Mouse (Mus musculus): ENCODE measurements around the gene St6galnac6. TPM values are rescaled to one million over a fixed set of nuclear protein-coding genes. Genes with fewer than 3 reads are reported as not detected.
A peak's percentile ranks its signal among the peaks of the same experiment; 100 is the strongest.

Gene St6galnac6
- polyA plus RNA-seq, 1 experiment from 2014 or later: 26.9 TPM

GRCm38 (mm10) chr2:32608141-32608777 lies 8.8 kb downstream of the St6galnac6 start:
- peak; percentile 38 for ATAC-seq (replicated peaks)
- Histone ChIP-seq H3K4me1 (peaks cover 27% of the 10 kb centered on the region), H3K27me3 (replicated peaks) (no peaks in the 10 kb centered on the region), H3K4me2 (peak overlapping the region; percentile 90), H3K36me3 (replicated peaks) (no peaks in the 10 kb centered on the region), H3K4me3 (peak overlapping the region; percentile 71), H3K9ac (no peak overlapping the region), H3K27ac (no peak overlapping the region), H3K9me3 (no peaks in the 10 kb centered on the region)
- 10% methylated on average over 25 of the region's 25 CpGs for WGBS

- 47% methylated on average over 18 of the region's 18 CpGs for WGBS
- Histone ChIP-seq H3K4me2 (peak overlapping the region; percentile 90), H3K4me1 (peaks cover 27% of the 10 kb centered on the region), H3K36me3 (replicated peaks) (no peaks in the 10 kb centered on the region), H3K27me3 (replicated peaks) (no peaks in the 10 kb centered on the region), H3K9me3 (no peaks in the 10 kb centered on the region), H3K4me3 (peak overlapping the region; percentile 71; the same call in 1 of the 2 replicates), H3K9ac (no peak overlapping the region), H3K27ac (no peak overlapping the region)
- ATAC-seq (replicated peaks): no peak
These were observed 9.4 kb downstream of the St6galnac6 start for GRCm38 (mm10) chr2:32608778-32609435.

GRCm38 (mm10) chr2:32610610-32611229 lies 11.2 kb downstream of the St6galnac6 start:
- no peaks in the 10 kb centered on the region for H3K27me3 ChIP-seq (replicated peaks)
- no peaks in the 10 kb centered on the region for H3K9me3 ChIP-seq
- 17% methylated on average over 23 of the region's 23 CpGs for WGBS
- peak overlapping the region; percentile 29 for H3K4me3 ChIP-seq
- H3K4me1 ChIP-seq: peaks cover 27% of the 10 kb centered on the region
- H3K27ac ChIP-seq: no peak overlapping the region
- H3K36me3 ChIP-seq (replicated peaks): 0 out of 2 replicates have a peak, but pooled peaks cover 4% of the 10 kb centered on the region
- no peak for ATAC-seq (replicated peaks)
- H3K9ac ChIP-seq: no peak overlapping the region
- H3K4me2 ChIP-seq: peak overlapping the region; percentile 44

- no peak overlapping the region for H3K9ac ChIP-seq
- H3K27ac ChIP-seq: no peak overlapping the region
- no peaks in the 10 kb centered on the region for H3K27me3 ChIP-seq (replicated peaks)
- ATAC-seq (replicated peaks): no peak
- H3K4me2 ChIP-seq: no peak overlapping the region
- H3K9me3 ChIP-seq: no peaks in the 10 kb centered on the region
- no peak overlapping the region for H3K4me3 ChIP-seq
- peaks cover 20% of the 10 kb centered on the region for H3K4me1 ChIP-seq
- 0 out of 2 replicates have a peak, but pooled peaks cover 4% of the 10 kb centered on the region for H3K36me3 ChIP-seq (replicated peaks)
- 69% methylated on average over 26 of the region's 26 CpGs for WGBS
These were observed 12.8 kb downstream of the St6galnac6 start for GRCm38 (mm10) chr2:32612274-32612673.

- H3K4me1 ChIP-seq: peaks cover 16% of the 10 kb centered on the region
- no peak overlapping the region for H3K27ac ChIP-seq
- WGBS: 94% methylated on average over 1 of the region's 1 CpGs
- 0 out of 2 replicates have a peak, but pooled peaks cover 4% of the 10 kb centered on the region for H3K36me3 ChIP-seq (replicated peaks)
- H3K4me2 ChIP-seq: no peak overlapping the region
- H3K9me3 ChIP-seq: no peaks in the 10 kb centered on the region
- no peaks in the 10 kb centered on the region for H3K27me3 ChIP-seq (replicated peaks)
- no peak for ATAC-seq (replicated peaks)
- H3K9ac ChIP-seq: no peak overlapping the region
- H3K4me3 ChIP-seq: no peak overlapping the region
These were observed 17.6 kb downstream of the St6galnac6 start for GRCm38 (mm10) chr2:32617109-32617508.

GRCm38 (mm10) chr2:32617601-32618000 lies 18.1 kb downstream of the St6galnac6 start:
- Histone ChIP-seq H3K9me3 (no peaks in the 10 kb centered on the region), H3K36me3 (replicated peaks) (0 out of 2 replicates have a peak, but pooled peaks cover 4% of the 10 kb centered on the region), H3K27me3 (replicated peaks) (no peaks in the 10 kb centered on the region), H3K4me2 (no peak overlapping the region), H3K9ac (no peak overlapping the region), H3K4me3 (no peak overlapping the region), H3K27ac (no peak overlapping the region), H3K4me1 (peaks cover 16% of the 10 kb centered on the region)
- WGBS: 95% methylated on average over 4 of the region's 4 CpGs
- no peak for ATAC-seq (replicated peaks)

GRCm38 (mm10) chr2:32618051-32618450 lies 18.5 kb downstream of the St6galnac6 start:
- no peak for ATAC-seq (replicated peaks)
- Histone ChIP-seq H3K9me3 (no peaks in the 10 kb centered on the region), H3K4me3 (no peak overlapping the region), H3K27ac (no peak overlapping the region), H3K9ac (no peak overlapping the region), H3K4me2 (no peak overlapping the region), H3K36me3 (replicated peaks) (0 out of 2 replicates have a peak, but pooled peaks cover 4% of the 10 kb centered on the region), H3K27me3 (replicated peaks) (no peaks in the 10 kb centered on the region), H3K4me1 (peaks cover 16% of the 10 kb centered on the region)
- WGBS: 44% methylated on average over 9 of the region's 9 CpGs

- peaks cover 30% of the 10 kb centered on the region for H3K4me1 ChIP-seq
- 44% methylated on average over 4 of the region's 4 CpGs for WGBS
- no peaks in the 10 kb centered on the region for H3K9me3 ChIP-seq
- H3K27ac ChIP-seq: peak overlapping the region; percentile 21; the same call in 1 of the 2 replicates
- no peak overlapping the region for H3K9ac ChIP-seq
- H3K36me3 ChIP-seq (replicated peaks): no peaks in the 10 kb centered on the region
- no peak for ATAC-seq (replicated peaks)
- no peak overlapping the region for H3K4me3 ChIP-seq
- H3K4me2 ChIP-seq: no peak overlapping the region
- H3K27me3 ChIP-seq (replicated peaks): no peaks in the 10 kb centered on the region
These were observed 21.4 kb downstream of the St6galnac6 start for GRCm38 (mm10) chr2:32620682-32621516.

GRCm38 (mm10) chr2:32621517-32621859 lies 22.0 kb downstream of the St6galnac6 start, which contains the start of gene Ak1:
Gene Ak1 (plus strand): TSS chr2:32621758.
- Histone ChIP-seq H3K4me3 (no peak within 1 kb of the TSS), H3K27ac (peak within 1 kb of the TSS; percentile 21; the same call in 1 of the 2 replicates), H3K9me3 (no peaks in the 10 kb centered on the region), H3K36me3 (replicated peaks) (no peaks in the 10 kb centered on the region), H3K27me3 (replicated peaks) (no peaks in the 10 kb centered on the region), H3K4me1 (peaks cover 36% of the 10 kb centered on the region), H3K4me2 (no peak within 1 kb of the TSS), H3K9ac (no peak within 1 kb of the TSS)
- 39% methylated on average over 7 of the region's 7 CpGs for whole genome bisulfite sequencing
- no peak for ATAC-seq (replicated peaks)

GRCm38 (mm10) chr2:32624111-32624748 lies 24.7 kb downstream of the St6galnac6 start:
- ATAC-seq (replicated peaks): no peak
- Histone ChIP-seq H3K4me2 (no peak overlapping the region), H3K36me3 (replicated peaks) (no peaks in the 10 kb centered on the region), H3K27me3 (replicated peaks) (no peaks in the 10 kb centered on the region), H3K4me3 (no peak overlapping the region), H3K9me3 (no peaks in the 10 kb centered on the region), H3K27ac (no peak overlapping the region), H3K4me1 (peaks cover 58% of the 10 kb centered on the region), H3K9ac (no peak overlapping the region)
- WGBS: 77% methylated on average over 5 of the region's 5 CpGs

- Histone ChIP-seq H3K9ac (peak overlapping the region; percentile 43), H3K36me3 (replicated peaks) (no peaks in the 10 kb centered on the region), H3K27me3 (replicated peaks) (no peaks in the 10 kb centered on the region), H3K9me3 (no peaks in the 10 kb centered on the region), H3K4me1 (peaks cover 65% of the 10 kb centered on the region), H3K4me2 (peak overlapping the region; percentile 57), H3K27ac (peak overlapping the region; percentile 83), H3K4me3 (peak overlapping the region; percentile 35)
- WGBS: under 1% methylated on average over 13 of the region's 13 CpGs
- ATAC-seq (replicated peaks): peak; percentile 75
These were observed 25.8 kb downstream of the St6galnac6 start for GRCm38 (mm10) chr2:32625212-32625872.
